Comparison of ENCODE assay signal across 11 mouse cellular contexts in genomic region chr3:41590695-41591559, GRCm38 (mm10). TPM values are rescaled to one million over a fixed set of nuclear protein-coding genes. Genes with fewer than 3 reads are reported as not detected.
DNase-seq lines count a peak whose midpoint lies in the region; ATAC-seq and TF ChIP-seq lines count a peak whose summit lies in the region.
"Had no signal": no experiment of that assay in that cellular context is flagged by ENCODE, and none has a peak within 500 bp of the region (broad histone marks: within the 10 kb centered on the region; RNA-seq: fewer than 3 reads in every experiment).

No protein-coding gene starts in this region.

- H3K9me3 ChIP-seq in liver, embryonic 12.5 days (replicated peaks) = no peaks in the 10 kb centered on the region
- H3K9me3 ChIP-seq: limb, embryonic 12.5 days had no signal

- TF ChIP-seq CTCF in left cerebral cortex, adult 2 months (IDR thresholded peaks at IDR 0.05) = peak; percentile 33

- no peak overlapping the region for H3K27ac ChIP-seq in left cerebral cortex, adult 2 months
- H3K27ac ChIP-seq in liver, embryonic 12.5 days = no peak overlapping the region
- H3K27ac ChIP-seq: limb, embryonic 12.5 days had no signal

- H3K4me1 ChIP-seq in liver, embryonic 12.5 days = peaks cover 31% of the 10 kb centered on the region

- intact Hi-C loops in left cerebral cortex, adult 2 months (cut with DNase I) = loop anchor here (2.0 kb wide), 1 partner anchor 26 kb away; no protein-coding TSS in a partner anchor
- intact Hi-C loops in left cerebral cortex, postnatal 14 days (cut with DNase I) = no loop called here

- H3K27me3 ChIP-seq in liver, embryonic 12.5 days (replicated peaks) = no peaks in the 10 kb centered on the region
- H3K27me3 ChIP-seq: limb, embryonic 12.5 days had no signal

- WGBS in liver, embryonic 12.5 days (ENCODE audit: insufficient replicate concordance) = 81% methylated on average over 20 of the region's 20 CpGs

- no peak overlapping the region for H3K4me3 ChIP-seq in left cerebral cortex, adult 2 months
- no peak overlapping the region for H3K4me3 ChIP-seq in liver, embryonic 12.5 days
- H3K4me3 ChIP-seq: limb, embryonic 12.5 days; myocyte had no signal

- peak; percentile 30 for ATAC-seq in liver, embryonic 12.5 days

- peak; percentile 25 to 52 for DNase-seq in adrenal gland, postnatal 36 days
- no peak for DNase-seq in adrenal gland, postnatal 25 days
- DNase-seq in left cerebral cortex, adult 2 months (ENCODE audit: extremely low spot score in 1 of 2, low spot score in 2 of 2) = no peak
- DNase-seq in left cerebral cortex, postnatal 14 days (ENCODE audit: low spot score in 2 of 2) = no peak
- DNase-seq in thymus, postnatal 10 days (ENCODE audit: low spot score in 2 of 2) = no peak
- DNase-seq in left cerebral cortex, adult 11 months (ENCODE audit: low spot score) = no peak
- no peak for DNase-seq in cerebellum, adult 9-11 months
- DNase-seq: cerebellum, adult 11-12 months had no signal

- no peak overlapping the region for H3K4me2 ChIP-seq in liver, embryonic 12.5 days
- H3K4me2 ChIP-seq: limb, embryonic 12.5 days had no signal

- peaks cover 73% of the 10 kb centered on the region for H3K36me3 ChIP-seq in liver, embryonic 12.5 days

- no peak overlapping the region for H3K9ac ChIP-seq in liver, embryonic 12.5 days
- H3K9ac ChIP-seq: limb, embryonic 12.5 days had no signal

RNA-seq across cellular contexts. Expression of gene Jade1, which starts 35.4 kb away (rescaled TPM):
- 10 to 100 TPM; 51.2 to 51.4 TPM for total RNA-seq in adrenal gland, postnatal 36 days (2021)
- 50.1 and 56.5 TPM in 2 replicates for total RNA-seq in adrenal gland, postnatal 25 days (2021)
- total RNA-seq in left cerebral cortex, adult 2 months (2021) = 10 to 100 TPM; 40.5 to 44.7 TPM
- 10 to 100 TPM; 28.6 to 30.1 TPM for total RNA-seq in left cerebral cortex, postnatal 14 days (2021)
- 13.8 and 14.0 TPM in 2 replicates for polyA plus RNA-seq in liver, embryonic 12.5 days (2016; fragmentation: Nextera tagmentation; extraction: Ambion mirVana)

Comparison
In these comparisons a context has a peak if more than half of its experiments do, and no peak if none do; other contexts are left out.
1. DNase-seq: peak in adrenal gland, postnatal 36 days (2 of 2); none in adrenal gland, postnatal 25 days (single experiment), left cerebral cortex, adult 2 months (0 of 2), left cerebral cortex, postnatal 14 days (0 of 2), thymus, postnatal 10 days (0 of 2), left cerebral cortex, adult 11 months (single experiment) and cerebellum, adult 9-11 months (single experiment).